Mouse (Mus musculus): ENCODE measurements around the gene Prh1.
"Not testable (repeated sequence)": the region's sequence is repeated elsewhere in the genome, so short reads cannot be mapped to it uniquely, and the experiment has no call there.

Gene Prh1

GRCm38 (mm10) chr6:132569509-132569908 is at the start of gene Prh1:
Prh1 (plus strand) TSS chr6:132569809.
- not testable (repeated sequence) for DNase-seq

GRCm38 (mm10) chr6:132595613-132596012 is 26.0 kb downstream of the Prh1 start, which contains the start of gene Prp2:
Prp2 (plus strand) TSS chr6:132595913.
- not testable (repeated sequence) for DNase-seq
